ENCODE assay signal across 9 mouse cellular contexts in the genomic region with DNA sequence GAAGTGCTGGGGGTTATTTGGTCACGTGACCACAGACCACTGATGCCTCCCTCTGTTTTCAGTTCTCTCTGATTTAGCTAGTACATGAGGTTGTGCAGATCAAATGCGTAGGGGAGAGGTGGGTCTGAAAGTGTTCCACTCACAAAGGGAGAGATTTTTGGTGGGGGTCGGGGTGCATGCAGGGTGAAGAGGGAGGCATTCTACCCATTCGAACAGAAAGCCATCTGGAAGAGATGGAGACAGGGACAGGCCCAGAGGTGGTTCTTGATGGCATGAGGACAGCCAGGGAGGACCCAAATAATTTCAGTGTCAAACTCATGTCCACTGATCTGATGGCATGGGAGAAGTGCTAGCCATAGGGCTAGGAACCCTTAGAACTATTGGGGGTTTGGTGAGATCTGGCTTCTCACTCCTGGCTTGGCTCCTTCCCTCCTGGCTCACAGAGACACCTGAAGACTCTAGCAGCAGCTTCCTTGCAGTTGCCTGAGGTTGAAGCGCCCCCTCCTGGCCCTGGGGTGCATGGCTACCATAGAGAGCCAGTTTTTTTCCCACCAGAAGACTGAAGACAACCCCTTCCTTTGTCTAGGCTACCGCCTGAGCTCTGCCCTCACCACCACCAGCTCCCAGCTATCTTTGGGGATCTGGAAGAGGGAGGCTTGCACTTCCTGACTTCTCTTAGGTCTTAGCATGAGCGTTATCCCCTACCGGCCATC.
DNase-seq lines count a peak whose midpoint lies in the region; ATAC-seq lines count a peak whose summit lies in the region.
"Had no signal": no experiment of that assay in that cellular context is flagged by ENCODE, and none has a peak within 500 bp of the region (broad histone marks: within the 10 kb centered on the region; RNA-seq: fewer than 3 reads in every experiment).

No protein-coding gene starts in this region.

- no peaks in the 10 kb centered on the region for H3K27me3 ChIP-seq in forebrain, embryonic 16.5 days (replicated peaks; ENCODE audit: control insufficient read depth, insufficient read depth, low read length)
- no peaks in the 10 kb centered on the region for H3K27me3 ChIP-seq in hindbrain, embryonic 10.5 days (ENCODE audit: insufficient read depth, poor library complexity, severe bottlenecking)
- H3K27me3 ChIP-seq: limb, embryonic 15.5 days had no signal

- H3K9me3 ChIP-seq in forebrain, embryonic 16.5 days (ENCODE audit: control insufficient read depth, low read length), result no peaks in the 10 kb centered on the region
- H3K9me3 ChIP-seq in hindbrain, embryonic 10.5 days, result no peaks in the 10 kb centered on the region
- H3K9me3 ChIP-seq: limb, embryonic 15.5 days had no signal

- H3K4me3 ChIP-seq in forebrain, embryonic 16.5 days (replicated peaks; ENCODE audit: low read length), result no peak overlapping the region
- no peak overlapping the region for H3K4me3 ChIP-seq in hindbrain, embryonic 10.5 days
- H3K4me3 ChIP-seq: limb, embryonic 15.5 days had no signal

- no peak overlapping the region for H3K27ac ChIP-seq in forebrain, embryonic 16.5 days (ENCODE audit: low read length)
- H3K27ac ChIP-seq in hindbrain, embryonic 10.5 days, result peak overlapping the region; percentile 76
- H3K27ac ChIP-seq: limb, embryonic 15.5 days had no signal

- no peaks in the 10 kb centered on the region for H3K36me3 ChIP-seq in forebrain, embryonic 16.5 days (ENCODE audit: control insufficient read depth, insufficient read depth)
- H3K36me3 ChIP-seq in hindbrain, embryonic 10.5 days, result no peaks in the 10 kb centered on the region
- H3K36me3 ChIP-seq: limb, embryonic 15.5 days had no signal

- H3K4me1 ChIP-seq in forebrain, embryonic 16.5 days (replicated peaks; ENCODE audit: control insufficient read depth, insufficient read depth, low read length), result peaks cover 6% of the 10 kb centered on the region; the same call in 1 of the 2 replicates
- 0 out of 2 replicates have a peak, but pooled peaks cover 2% of the 10 kb centered on the region for H3K4me1 ChIP-seq in hindbrain, embryonic 10.5 days (replicated peaks)
- H3K4me1 ChIP-seq: limb, embryonic 15.5 days had no signal

- H3K4me2 ChIP-seq in forebrain, embryonic 16.5 days (ENCODE audit: low read length), result no peak overlapping the region
- H3K4me2 ChIP-seq: limb, embryonic 15.5 days had no signal

- no peak overlapping the region for H3K9ac ChIP-seq in forebrain, embryonic 16.5 days (replicated peaks; ENCODE audit: low read depth, low read length)
- H3K9ac ChIP-seq: limb, embryonic 15.5 days had no signal

- DNase-seq in MN1 (ENCODE audit: low spot score), result peak; percentile 38
- DNase-seq in cerebellum, adult 18-20 months, result peak; percentile 31 to 44
- DNase-seq in hindbrain, embryonic 10.5 days (ENCODE audit: low spot score), result peak; percentile 82
- DNase-seq in layer of hippocampus, adult 9-10 months (ENCODE audit: low spot score), result peak; percentile 71
- peak; percentile 77 for DNase-seq in lung, postnatal 14 days
- DNase-seq in right cerebral cortex, adult 18-20 months, result peak; percentile 80
- peak; percentile 56 for DNase-seq in urinary bladder, adult 2 months (ENCODE audit: low spot score)

- ATAC-seq in forebrain, embryonic 16.5 days, result peak; percentile 75

- WGBS in forebrain, embryonic 16.5 days, result 41% methylated on average over 8 of the region's 8 CpGs
- WGBS in hindbrain, embryonic 10.5 days, result 38% methylated on average over 8 of the region's 8 CpGs
